Mouse (Mus musculus) C2C12 (cell line): ENCODE results near the gene Bex3.

ENCODE experiments used
- CEBPB ChIP-seq: IDR thresholded peaks from one replicate; pipeline ENCODE4 v1.6.1; 2011; ENCODE audit warnings: low read depth, mild to moderate bottlenecking, control low read depth, moderate library complexity
- CTCF ChIP-seq: IDR thresholded peaks from one replicate; pipeline ENCODE4 v1.5.1; 2011; ENCODE audit not compliant: control insufficient read depth, insufficient read depth, insufficient read length
- MAX ChIP-seq: IDR thresholded peaks from one replicate; pipeline ENCODE4 v1.6.1; 2011; ENCODE audit warnings: mild to moderate bottlenecking, control low read depth
- MYOD1 ChIP-seq: IDR thresholded peaks from one replicate; pipeline ENCODE4 v1.6.1; 2011; ENCODE audit warnings: low read depth; ENCODE audit not compliant: control insufficient read depth, insufficient read length
- USF1 ChIP-seq: IDR thresholded peaks from one replicate; pipeline ENCODE4 v1.6.1; 2011; ENCODE audit warnings: low read depth, mild to moderate bottlenecking, control low read depth, moderate library complexity

GRCm38 (mm10) chrX:136267720-136268119 lies 2.3 kb upstream of the Bex3 start:
- TF ChIP-seq CTCF = no peak
- no peak for TF ChIP-seq MYOD1
- no peak for TF ChIP-seq USF1
- no peak for TF ChIP-seq CEBPB
- no peak for TF ChIP-seq MAX
